Mouse (Mus musculus) ES-E14 (cell line): ENCODE measurements at regions not wholly inside any gene's neighbourhood (a gene's known extent, or its start where the extent isn't known, plus 50 kb on each side); places are given as distances from the start of the nearest gene placed in this dataset.

Experiments
- DNase-seq: peaks from one replicate; pipeline ENCODE4 v3.0.0-alpha.2; 2013; ENCODE audit warnings: low read depth, low spot score
- H3K27ac ChIP-seq: 2 replicates; pipeline ENCODE4 v1.5.1; 2012; ENCODE audit warnings: low read depth, mild to moderate bottlenecking, low read length, moderate library complexity, mixed read lengths; ENCODE audit not compliant: poor library complexity, insufficient read depth, severe bottlenecking
- H3K36me3 ChIP-seq: 2 replicates; pipeline ENCODE4 v1.6.1; 2012; ENCODE audit warnings: mild to moderate bottlenecking, low read length, moderate library complexity, mixed read lengths; ENCODE audit not compliant: control insufficient read depth, poor library complexity, insufficient read depth, severe bottlenecking
- H3K4me1 ChIP-seq, 2 experiments: fragments of 150-350 bp in 1 of 2; sonication (generic) in 1 of 2; 2 replicates each; pipeline ENCODE4 v1.6.1; 2012; ENCODE audit warnings: low read length in 2 of 2, mild to moderate bottlenecking in 1 of 2, mixed read lengths in 1 of 2; ENCODE audit not compliant: control insufficient read depth in 2 of 2, insufficient read depth in 2 of 2, poor library complexity in 1 of 2
- H3K4me3 ChIP-seq, 2 experiments: fragments of 150-350 bp in 1 of 2; sonication (generic) in 1 of 2; 2 replicates each; pipeline ENCODE4 v1.5.1; 2012; ENCODE audit warnings: low read length in 2 of 2, low read depth in 1 of 2, mild to moderate bottlenecking in 1 of 2, mixed read lengths in 1 of 2; ENCODE audit not compliant: insufficient read depth in 1 of 2, poor library complexity in 1 of 2, severe bottlenecking in 1 of 2
- H3K9ac ChIP-seq: 2 replicates; pipeline ENCODE4 v1.6.1; 2012; ENCODE audit warnings: low read depth, mild to moderate bottlenecking, low read length, mixed read lengths; ENCODE audit not compliant: poor library complexity, insufficient read depth, severe bottlenecking
- H3K9me3 ChIP-seq: fragments of 150-350 bp; sonication (generic); 2 replicates; pipeline ENCODE4 v1.6.1; 2012; ENCODE audit warnings: low read depth, mild to moderate bottlenecking, low read length; ENCODE audit not compliant: control insufficient read depth, insufficient read depth
- CHD2 ChIP-seq: IDR thresholded peaks from 2 replicates; pipeline ENCODE4 v1.6.1; 2014; ENCODE audit warnings: mild to moderate bottlenecking, low read depth, low read length, inconsistent platforms
- HCFC1 ChIP-seq: IDR thresholded peaks from 2 replicates; pipeline ENCODE4 v1.6.1; 2012; ENCODE audit warnings: low read length, inconsistent platforms, borderline replicate concordance; ENCODE audit not compliant: insufficient read depth
- MAFK ChIP-seq: IDR thresholded peaks from 2 replicates; pipeline ENCODE4 v1.6.1; 2014; ENCODE audit warnings: mild to moderate bottlenecking, low read depth, low read length, inconsistent platforms; ENCODE audit not compliant: insufficient read depth
- ZC3H11A ChIP-seq: IDR thresholded peaks from 2 replicates; pipeline ENCODE4 v1.6.1; 2012; ENCODE audit warnings: low read depth, mild to moderate bottlenecking, inconsistent platforms, low read length, borderline replicate concordance
- ZNF384 ChIP-seq: IDR thresholded peaks from 2 replicates; pipeline ENCODE4 v1.6.1; 2012; ENCODE audit warnings: low read depth, low read length, inconsistent platforms
- in situ Hi-C, 2 experiments: fragments of 600-800 bp; cut with MboI; formaldehyde crosslinking; loops; one replicate each; pipeline ENCODE4 v1.15.1; 2025; ENCODE audit warnings: low sequenced_read_pairs in 2 of 2, inconsistent platforms in 1 of 2; ENCODE audit not compliant: unreplicated experiment in 2 of 2

- no peak for DNase-seq
- Histone ChIP-seq H3K27ac (no peak overlapping the region), H3K36me3 (no peaks in the 10 kb centered on the region), H3K4me1 (peaks cover 9 to 44% of the 10 kb centered on the region in 2 experiments; a peak in 3 of 4 replicates), H3K9me3 (no peaks in the 10 kb centered on the region), H3K4me3 (no peak overlapping the region), H3K9ac (no peak overlapping the region)
- TF ChIP-seq ZC3H11A (no peak), CHD2 (no peak), ZNF384 (no peak), MAFK (no peak), HCFC1 (no peak)
- in situ Hi-C loops: no loop called here
Measured at GRCm38 (mm10) chr2:30722263-30723050, 81.0 kb downstream of the 1700001O22Rik start.

GRCm38 (mm10) chr2:30721473-30722262, 81.8 kb downstream of the 1700001O22Rik start:
- no peak for DNase-seq
- Histone ChIP-seq H3K9ac (no peak overlapping the region), H3K9me3 (no peaks in the 10 kb centered on the region), H3K36me3 (no peaks in the 10 kb centered on the region), H3K27ac (no peak overlapping the region), H3K4me1 (peaks cover 11 to 50% of the 10 kb centered on the region in 2 experiments; a peak in 3 of 4 replicates), H3K4me3 (no peak overlapping the region)
- TF ChIP-seq HCFC1 (no peak), CHD2 (no peak), ZC3H11A (no peak), ZNF384 (no peak), MAFK (no peak)
- in situ Hi-C loops: no loop called here

GRCm38 (mm10) chr2:30721048-30721461, 82.4 kb downstream of the 1700001O22Rik start:
- Histone ChIP-seq H3K36me3 (no peaks in the 10 kb centered on the region), H3K4me3 (no peak overlapping the region), H3K4me1 (peaks cover 13 to 54% of the 10 kb centered on the region in 2 experiments; a peak in 3 of 4 replicates), H3K9me3 (no peaks in the 10 kb centered on the region), H3K9ac (no peak overlapping the region), H3K27ac (no peak overlapping the region)
- in situ Hi-C loops: no loop called here
- no peak for TF ChIP-seq ZC3H11A
- TF ChIP-seq ZNF384: no peak
- no peak for TF ChIP-seq HCFC1
- no peak for DNase-seq

GRCm38 (mm10) chr2:30720291-30720690, 83.2 kb downstream of the 1700001O22Rik start:
- no peak for DNase-seq
- Histone ChIP-seq H3K4me1 (peaks cover 13 to 52% of the 10 kb centered on the region in 2 experiments; a peak in 3 of 4 replicates), H3K4me3 (no peak overlapping the region), H3K27ac (no peak overlapping the region), H3K9ac (no peak overlapping the region), H3K36me3 (no peaks in the 10 kb centered on the region), H3K9me3 (no peaks in the 10 kb centered on the region)
- TF ChIP-seq ZNF384 (no peak), HCFC1 (no peak), ZC3H11A (no peak), MAFK (no peak), CHD2 (no peak)
- in situ Hi-C loops: no loop called here
